Mouse (Mus musculus) heart, adult 8-10 months (tissue): ENCODE results near the gene Eva1c. TPM values are rescaled to one million over a fixed set of nuclear protein-coding genes. Genes with fewer than 3 reads are reported as not detected.
"Not testable (repeated sequence)": the region's sequence is repeated elsewhere in the genome, so short reads cannot be mapped to it uniquely, and the experiment has no call there.

Source experiments
- DNase-seq: peaks from one replicate; pipeline ENCODE4 v3.0.0; 2022; ENCODE audit warnings: low spot score
- total RNA-seq, 4 experiments: library from RNA; stranded (reverse); gene quantifications; 2 replicates each; pipeline ENCODE4 v1.2.4; 2022

The Eva1c gene
- total RNA-seq, 4 experiments from 2014 or later, result 1.6 TPM

GRCm38 (mm10) chr16:90823986-90824385 lies 2.5 kb upstream of the Eva1c start:
- DNase-seq, result not testable (repeated sequence)

DNA sequence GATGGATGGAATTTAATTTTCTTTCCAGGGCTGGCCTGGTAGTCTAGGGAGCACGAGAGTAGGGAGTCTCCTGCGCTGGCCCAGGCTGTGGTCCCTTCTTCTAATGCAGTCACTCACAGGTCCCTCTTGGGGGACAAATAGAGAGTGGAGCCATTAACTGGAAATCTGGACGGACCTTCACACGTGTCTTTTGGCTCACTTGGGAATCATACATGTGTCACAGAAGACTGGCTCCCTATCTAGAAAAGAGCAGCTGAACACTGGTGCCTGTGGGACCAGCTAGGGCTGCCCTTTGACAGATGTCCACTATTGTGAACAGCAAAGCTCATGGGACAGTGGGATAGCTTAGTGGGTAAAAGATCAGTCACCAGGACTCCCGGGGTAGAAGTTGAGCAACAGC lies 478 bp upstream of the Eva1c start:
- no peak for DNase-seq

DNA sequence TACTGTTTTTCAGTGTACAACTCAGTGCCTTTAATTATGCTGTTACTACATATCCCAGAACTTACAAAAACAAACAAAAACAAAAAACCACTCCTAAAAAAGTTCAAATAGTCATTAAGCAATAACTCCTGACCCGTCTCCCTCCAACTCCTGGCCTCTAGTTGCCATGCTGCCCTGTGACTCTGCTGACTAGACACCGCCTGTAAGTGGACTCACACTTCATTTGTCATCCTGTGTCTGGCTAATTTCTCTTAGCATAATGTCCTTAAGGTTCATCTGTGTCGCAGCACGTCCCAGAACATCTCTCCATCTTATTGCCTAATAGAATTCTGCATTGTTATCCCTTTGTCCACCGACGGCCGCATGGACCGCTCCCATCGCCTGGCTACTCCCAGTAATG lies 979 bp downstream of the Eva1c start:
- no peak for DNase-seq

- no peak for DNase-seq
These were observed 2.6 kb downstream of the Eva1c start for GRCm38 (mm10) chr16:90829136-90829535.

- peak; percentile 92 for DNase-seq
These were observed 3.6 kb downstream of the Eva1c start for GRCm38 (mm10) chr16:90829894-90830685.

DNA sequence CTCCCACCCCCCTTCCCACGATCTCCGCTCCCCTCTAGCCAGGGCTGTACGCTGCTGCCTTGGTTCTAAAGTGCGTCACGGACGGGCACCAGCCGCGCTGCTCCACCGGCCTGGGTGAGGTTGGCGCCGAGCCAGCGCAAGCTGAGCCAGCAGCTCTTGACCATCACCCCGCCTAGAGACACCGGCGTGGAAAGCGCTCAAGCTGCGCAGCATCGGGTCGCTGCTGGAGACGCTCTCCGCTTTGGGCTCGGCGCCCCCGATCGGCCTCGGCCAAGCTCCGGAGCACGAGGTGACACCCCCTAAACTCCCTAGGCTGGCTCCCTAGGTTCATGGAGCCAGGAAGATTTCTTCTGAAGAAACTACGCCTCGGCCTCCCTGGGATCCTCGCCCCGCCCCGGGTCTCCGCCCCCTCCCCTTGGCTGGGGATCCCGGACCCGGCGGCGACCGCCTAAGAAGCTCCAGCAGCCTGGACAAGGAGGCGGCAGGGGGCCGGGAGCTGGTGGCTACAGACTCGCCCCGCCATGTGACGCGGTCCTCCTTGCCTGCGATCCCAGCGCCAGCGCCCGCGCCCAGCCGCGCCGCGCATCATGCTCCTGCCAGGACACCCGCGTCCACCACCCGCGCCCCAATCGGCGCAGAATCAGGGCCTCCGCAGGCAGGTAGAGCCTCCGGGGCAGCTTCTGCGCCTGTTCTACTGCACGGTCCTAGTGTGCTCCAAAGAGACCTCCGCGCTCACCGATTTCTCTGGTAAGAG lies 4.3 kb downstream of the Eva1c start:
- peak; percentile 54 for DNase-seq

DNA sequence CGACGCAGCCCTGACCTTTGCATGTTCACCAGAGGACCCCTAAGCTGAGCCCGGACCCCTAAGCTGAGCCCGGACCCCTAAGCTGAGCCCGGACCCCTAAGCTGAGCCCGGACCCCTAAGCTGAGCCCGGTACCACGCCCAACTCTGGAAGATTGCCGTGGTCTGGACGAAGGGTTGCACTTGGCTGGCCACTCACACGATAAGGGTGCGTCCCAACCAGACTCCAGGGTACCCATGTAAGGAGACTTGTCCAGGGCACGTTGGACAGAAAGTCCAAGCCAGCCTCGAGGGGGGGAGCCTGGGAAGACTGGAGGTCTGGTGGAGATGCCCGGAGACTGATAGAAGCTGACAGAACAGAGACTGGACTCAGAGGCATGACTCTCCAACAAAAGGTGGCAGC lies 5.2 kb downstream of the Eva1c start:
- no peak for DNase-seq

GRCm38 (mm10) chr16:90832495-90832894 lies 6.0 kb downstream of the Eva1c start:
- DNase-seq, result no peak

- no peak for DNase-seq
These were observed 6.7 kb downstream of the Eva1c start for GRCm38 (mm10) chr16:90833041-90833791.

GRCm38 (mm10) chr16:90837431-90837830 lies 10.9 kb downstream of the Eva1c start:
- no peak for DNase-seq

DNA sequence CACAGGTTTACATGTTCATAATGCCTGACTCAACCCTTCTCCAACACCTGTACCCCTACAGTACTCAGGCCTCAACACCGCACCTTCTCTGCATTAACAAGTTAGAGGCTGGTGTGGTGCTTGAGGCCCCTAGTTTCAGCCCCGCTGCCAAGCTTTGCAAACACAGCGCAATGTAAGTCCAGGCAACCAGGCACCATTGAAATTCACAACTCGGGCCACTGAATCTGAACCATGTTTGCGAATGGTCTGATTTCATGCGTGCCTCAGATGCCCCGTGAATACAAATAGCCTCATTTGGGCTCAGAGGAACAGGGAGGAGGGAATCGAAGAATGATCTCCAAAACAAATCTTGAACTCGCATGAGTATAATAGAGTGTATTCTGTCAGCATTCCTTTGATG lies 15.6 kb downstream of the Eva1c start:
- DNase-seq, result no peak

DNA sequence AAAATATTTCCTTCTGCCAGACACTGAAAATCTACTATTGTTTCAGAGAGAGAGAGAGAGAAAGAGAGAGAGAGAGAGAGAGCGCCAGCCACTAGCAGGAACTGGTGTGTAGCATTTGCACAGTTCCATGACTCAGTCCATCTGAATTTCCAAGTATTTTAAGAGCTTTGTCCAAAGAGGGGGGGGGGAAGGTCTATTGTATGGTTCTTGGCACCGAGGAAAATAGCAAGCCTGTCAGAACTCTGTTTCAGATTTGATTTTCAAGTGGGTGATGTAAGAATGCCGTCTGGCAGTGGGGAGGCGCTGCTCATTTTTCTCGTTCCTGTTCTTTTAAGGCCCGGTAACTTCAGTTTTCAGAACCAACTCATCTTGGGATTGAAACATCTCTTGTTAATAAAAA lies 18.5 kb downstream of the Eva1c start:
- DNase-seq, result no peak

DNA sequence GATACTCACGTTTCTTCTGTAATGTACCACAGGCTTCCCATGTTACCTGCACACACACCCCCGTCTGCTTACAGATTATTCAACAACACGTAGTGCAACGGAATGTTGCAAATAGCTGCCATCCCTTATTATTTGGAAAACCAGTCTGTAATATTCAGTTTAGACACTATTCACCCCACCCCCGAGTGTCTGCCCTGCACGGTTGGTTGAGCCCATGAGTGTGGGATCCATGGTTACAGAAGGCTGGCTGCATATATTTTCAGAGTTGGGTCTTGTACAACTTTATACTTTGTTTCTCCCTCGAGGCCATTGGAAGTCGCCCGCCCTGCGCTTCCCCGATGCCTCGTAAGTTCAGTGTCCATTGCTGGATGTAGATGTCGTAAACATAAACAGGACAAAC lies 19.1 kb downstream of the Eva1c start:
- DNase-seq, result no peak

- no peak for DNase-seq
These were observed 22.2 kb downstream of the Eva1c start for GRCm38 (mm10) chr16:90848697-90849096.

DNA sequence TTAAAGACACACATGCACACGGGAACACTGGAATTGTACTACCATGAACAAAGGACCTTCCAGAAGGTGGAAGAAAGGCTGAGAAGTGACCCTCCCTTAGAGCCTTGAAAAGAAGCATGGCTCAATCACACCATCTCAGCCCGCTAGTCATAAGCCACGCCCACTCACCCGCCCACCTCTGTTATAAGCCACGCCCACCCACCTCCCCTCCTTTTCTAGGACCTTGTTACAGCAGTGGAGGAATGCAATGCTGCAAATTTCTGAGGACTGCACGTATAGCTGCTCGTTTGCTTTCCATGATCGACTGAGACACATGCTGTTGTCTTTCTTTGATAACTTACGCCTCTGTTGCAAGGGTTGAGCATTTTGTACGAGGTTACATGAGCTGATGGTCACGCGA lies 22.7 kb downstream of the Eva1c start:
- DNase-seq, result no peak

DNA sequence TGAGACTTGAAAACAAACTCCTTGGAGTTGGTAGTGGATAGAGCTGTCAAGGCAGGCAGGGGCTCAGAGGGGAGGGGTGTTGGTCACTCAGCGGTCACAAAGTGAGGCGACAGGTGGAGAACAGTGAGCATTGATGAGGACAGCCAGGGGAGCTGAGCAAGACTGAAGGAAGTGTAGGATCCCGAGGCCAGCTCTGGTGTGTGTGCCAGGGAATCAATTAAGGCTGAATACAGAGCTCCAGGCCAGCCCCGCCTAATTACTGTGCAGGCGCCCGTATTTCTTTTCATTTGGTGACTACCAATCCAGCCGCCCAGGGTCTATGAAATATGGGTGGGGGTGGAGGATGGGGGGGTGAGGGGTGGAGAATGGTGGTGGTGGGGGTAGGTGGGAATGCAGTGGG lies 24.4 kb downstream of the Eva1c start:
- DNase-seq, result no peak

DNA sequence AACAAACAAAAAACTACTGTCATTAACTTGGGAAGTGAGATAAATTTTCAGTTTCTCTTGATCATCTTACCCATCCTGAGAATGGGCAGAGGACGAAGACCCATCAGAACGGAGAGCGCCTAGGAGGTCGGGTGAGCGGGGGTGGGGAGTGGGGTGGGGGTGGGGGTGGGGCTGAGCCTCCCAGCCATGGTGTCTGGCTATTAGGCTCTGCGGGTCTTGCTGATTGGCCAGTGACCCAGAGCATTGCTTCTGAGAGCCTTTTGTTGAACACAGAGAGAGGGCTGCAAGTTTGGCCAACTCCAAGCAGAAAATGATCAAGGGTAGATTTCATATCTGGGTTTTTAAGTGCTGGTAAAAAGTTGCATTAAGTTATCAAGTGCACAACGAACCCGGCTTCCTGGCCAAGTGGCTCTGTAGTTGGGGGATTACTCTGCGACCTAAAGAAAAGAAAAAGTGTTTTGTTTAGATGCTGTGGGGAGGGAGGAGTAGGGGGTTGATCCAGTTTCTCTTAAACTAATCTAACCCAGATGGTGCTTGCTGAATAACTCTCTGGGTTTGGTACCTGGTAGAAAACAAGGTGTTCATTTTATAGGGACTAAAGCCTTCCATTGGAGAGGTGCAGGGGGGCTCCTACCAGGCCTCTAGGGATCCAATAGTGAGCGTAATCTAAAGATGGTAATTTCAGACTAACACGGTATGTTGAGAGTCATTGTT lies 25.3 kb downstream of the Eva1c start:
- DNase-seq, result no peak

- DNase-seq, result no peak
These were observed 30.2 kb downstream of the Eva1c start for GRCm38 (mm10) chr16:90856552-90857200.

- DNase-seq, result no peak
These were observed 31.7 kb downstream of the Eva1c start for GRCm38 (mm10) chr16:90858206-90858605.

DNA sequence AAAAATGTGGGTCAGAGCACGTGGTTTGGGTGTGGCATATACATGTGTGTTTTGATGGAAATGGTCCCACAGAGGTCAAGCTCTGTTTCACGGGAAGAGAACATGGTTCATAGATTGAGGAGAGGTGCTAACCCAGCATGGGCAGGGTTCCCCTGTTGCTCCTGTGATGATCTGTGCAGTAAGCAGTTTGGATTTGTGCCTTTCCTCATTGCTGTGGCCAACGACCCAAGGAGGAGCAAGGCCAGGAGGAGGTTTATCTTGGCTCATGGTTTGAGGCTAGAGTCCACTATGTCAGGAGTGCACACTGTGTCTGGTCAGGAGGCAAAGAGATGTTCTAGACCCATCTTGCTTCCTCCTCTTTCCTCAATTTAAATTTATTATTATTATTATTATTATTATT lies 36.5 kb downstream of the Eva1c start:
- no peak for DNase-seq

- no peak for DNase-seq
These were observed 37.0 kb downstream of the Eva1c start for GRCm38 (mm10) chr16:90863468-90864046.
